Mouse (Mus musculus): ENCODE results near the gene Ttyh1. TPM values are rescaled to one million over a fixed set of nuclear protein-coding genes. Genes with fewer than 3 reads are reported as not detected.

Gene Ttyh1
- polyA plus RNA-seq, 1 experiment from 2014 or later, result 3.2 TPM

DNA sequence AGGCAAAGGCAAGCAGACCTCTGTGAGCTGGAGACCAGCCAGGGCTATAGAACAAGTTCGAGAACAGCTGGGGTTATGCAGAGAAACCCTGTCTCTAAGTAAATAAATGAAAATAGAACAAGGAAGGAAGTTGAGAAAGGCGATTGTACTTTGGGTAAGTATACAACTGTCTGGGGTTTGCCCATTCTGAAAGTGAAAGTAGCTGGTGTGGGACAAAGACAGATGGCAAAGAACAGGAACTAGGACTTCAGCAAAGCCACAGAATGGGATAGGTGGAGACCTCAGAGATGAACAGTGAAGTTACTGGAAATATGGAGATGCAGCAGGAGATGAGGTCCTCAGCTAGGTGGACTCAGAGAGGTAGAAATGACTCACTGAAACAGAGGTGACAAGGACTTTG lies 36.4 kb upstream of the Ttyh1 start:
- Histone ChIP-seq H3K36me3 (replicated peaks; ENCODE audit: insufficient read depth, low read length) (no peaks in the 10 kb centered on the region), H3K4me1 (ENCODE audit: insufficient read depth) (peaks cover 23% of the 10 kb centered on the region), H3K4me3 (ENCODE audit: low read depth, low read length) (no peak overlapping the region), H3K27ac (ENCODE audit: low read depth) (peak overlapping the region; percentile 44), H3K9me3 (ENCODE audit: low read length) (no peaks in the 10 kb centered on the region), H3K27me3 (ENCODE audit: insufficient read depth, low read length) (no peaks in the 10 kb centered on the region), H3K9ac (replicated peaks) (no peak overlapping the region), H3K4me2 (ENCODE audit: low read depth, low read length) (peak overlapping the region; percentile 29)
- ATAC-seq (peak; percentile 78), DNase-seq (no peak)
- 3% methylated on average over 2 of the region's 2 CpGs for WGBS (ENCODE audit: insufficient replicate concordance)
- TF ChIP-seq EP300 (IDR thresholded peaks at IDR 0.05; ENCODE audit: low read depth), result peak; percentile 53; the same call in 1 of the 2 replicates
- no peak for TF ChIP-seq CTCF (IDR thresholded peaks at IDR 0.05; ENCODE audit: low read depth)

DNA sequence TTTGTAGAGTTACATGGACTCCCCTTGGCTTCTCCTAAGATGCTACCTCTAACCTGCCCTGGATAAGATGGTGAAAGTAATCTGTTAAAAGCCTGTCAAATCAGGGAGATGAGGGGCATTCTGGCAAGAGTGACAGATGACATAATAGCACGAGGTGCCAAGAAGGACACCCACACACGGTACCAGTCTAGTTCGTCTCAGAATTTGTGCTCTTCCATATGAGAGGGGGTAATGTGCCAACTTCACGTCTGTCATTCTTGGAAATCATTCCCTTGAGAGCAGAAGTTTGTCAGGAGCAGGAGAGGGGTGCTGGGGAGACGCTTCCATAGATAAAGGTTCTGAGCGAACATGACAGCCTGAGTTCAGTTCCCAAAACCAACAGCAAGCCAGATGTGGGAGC lies 35.0 kb upstream of the Ttyh1 start:
- Histone ChIP-seq H3K27ac (ENCODE audit: low read depth) (no peak overlapping the region), H3K27me3 (ENCODE audit: insufficient read depth, low read length) (no peaks in the 10 kb centered on the region), H3K4me1 (ENCODE audit: insufficient read depth) (peaks cover 30% of the 10 kb centered on the region), H3K36me3 (replicated peaks; ENCODE audit: insufficient read depth, low read length) (no peaks in the 10 kb centered on the region), H3K4me2 (ENCODE audit: low read depth, low read length) (no peak overlapping the region), H3K4me3 (ENCODE audit: low read depth, low read length) (no peak overlapping the region), H3K9ac (replicated peaks) (no peak overlapping the region), H3K9me3 (ENCODE audit: low read length) (no peaks in the 10 kb centered on the region)
- DNase-seq (no peak), ATAC-seq (no peak)
- WGBS (ENCODE audit: insufficient replicate concordance), result 68% methylated on average over 6 of the region's 6 CpGs
- TF ChIP-seq EP300 (IDR thresholded peaks at IDR 0.05; ENCODE audit: low read depth) (no peak), CTCF (IDR thresholded peaks at IDR 0.05; ENCODE audit: low read depth) (no peak)

DNA sequence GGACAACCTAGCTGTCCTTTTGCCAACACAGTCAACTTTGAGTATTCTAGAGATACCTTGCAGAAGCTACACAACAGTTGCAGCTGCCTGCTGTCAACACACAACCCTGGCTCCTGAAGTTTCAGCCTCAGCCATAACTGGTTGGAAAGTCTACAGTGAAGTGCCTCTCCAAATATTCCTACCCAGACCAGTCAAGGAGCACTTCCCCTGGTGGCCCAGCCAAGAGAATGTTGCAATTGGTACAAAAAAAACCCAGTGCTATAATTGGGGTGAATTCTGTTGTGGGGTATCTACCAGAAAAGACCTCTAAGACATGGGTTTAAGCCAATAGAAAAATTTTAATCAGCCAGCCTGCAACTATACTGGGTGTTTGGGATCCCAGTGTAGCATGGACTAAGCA lies 33.6 kb upstream of the Ttyh1 start:
- H3K27me3 ChIP-seq (ENCODE audit: insufficient read depth, low read length), result no peaks in the 10 kb centered on the region
- H3K9me3 ChIP-seq (ENCODE audit: low read length), result no peaks in the 10 kb centered on the region
- no peak overlapping the region for H3K4me2 ChIP-seq (ENCODE audit: low read depth, low read length)
- DNase-seq (no peak), ATAC-seq (no peak)
- H3K9ac ChIP-seq (replicated peaks), result no peak overlapping the region
- peaks cover 24% of the 10 kb centered on the region for H3K4me1 ChIP-seq (ENCODE audit: insufficient read depth)
- H3K27ac ChIP-seq (ENCODE audit: low read depth), result no peak overlapping the region
- no peaks in the 10 kb centered on the region for H3K36me3 ChIP-seq (replicated peaks; ENCODE audit: insufficient read depth, low read length)
- H3K4me3 ChIP-seq (ENCODE audit: low read depth, low read length), result no peak overlapping the region
- no peak for TF ChIP-seq CTCF (IDR thresholded peaks at IDR 0.05; ENCODE audit: low read depth)

DNA sequence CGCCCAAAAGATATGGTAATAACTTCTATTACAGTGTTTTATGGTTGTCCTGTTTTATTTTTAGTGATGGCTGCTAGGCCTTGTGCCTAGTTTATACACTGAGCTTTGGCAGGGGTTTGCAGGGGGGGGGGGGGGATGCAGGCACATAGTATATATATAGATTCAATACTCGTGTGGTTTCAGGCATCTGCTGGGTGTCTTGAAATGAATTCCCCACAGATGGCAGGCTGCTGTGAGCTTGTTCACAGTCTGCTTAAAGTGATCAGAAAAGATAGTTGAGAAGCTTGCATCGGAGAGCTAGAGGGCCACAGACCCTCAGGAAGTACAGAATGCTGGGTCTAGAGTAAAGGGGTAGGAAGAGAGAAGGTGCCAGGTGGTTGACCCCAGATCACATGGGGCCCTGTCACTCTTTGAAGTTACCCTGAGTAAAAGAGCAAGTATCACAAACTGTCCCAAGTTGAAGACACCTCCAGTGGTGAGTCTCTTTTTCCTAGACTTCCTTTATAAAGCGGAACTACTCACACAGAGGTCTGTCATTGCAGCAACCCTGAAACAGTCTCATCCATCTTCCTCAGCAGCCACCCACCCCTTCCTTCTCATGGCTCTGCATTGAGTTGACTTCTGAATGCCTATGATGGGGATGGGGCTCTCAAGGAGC lies 31.8 kb upstream of the Ttyh1 start:
- DNase-seq (no peak), ATAC-seq (peak; percentile 16; the same call in 1 of the 2 replicates)
- H3K9me3 ChIP-seq (ENCODE audit: low read length), result no peaks in the 10 kb centered on the region
- H3K4me1 ChIP-seq (ENCODE audit: insufficient read depth), result peaks cover 24% of the 10 kb centered on the region
- no peak overlapping the region for H3K9ac ChIP-seq (replicated peaks)
- no peaks in the 10 kb centered on the region for H3K36me3 ChIP-seq (replicated peaks; ENCODE audit: insufficient read depth, low read length)
- no peaks in the 10 kb centered on the region for H3K27me3 ChIP-seq (ENCODE audit: insufficient read depth, low read length)
- no peak for TF ChIP-seq EP300 (IDR thresholded peaks at IDR 0.05; ENCODE audit: low read depth)
- no peak for TF ChIP-seq CTCF (IDR thresholded peaks at IDR 0.05; ENCODE audit: low read depth)
- no peak overlapping the region for H3K4me3 ChIP-seq (ENCODE audit: low read depth, low read length)
- H3K4me2 ChIP-seq (ENCODE audit: low read depth, low read length), result no peak overlapping the region
- 52% methylated on average over 4 of the region's 4 CpGs for WGBS (ENCODE audit: insufficient replicate concordance)
- peak overlapping the region; percentile 36 for H3K27ac ChIP-seq (ENCODE audit: low read depth)

DNA sequence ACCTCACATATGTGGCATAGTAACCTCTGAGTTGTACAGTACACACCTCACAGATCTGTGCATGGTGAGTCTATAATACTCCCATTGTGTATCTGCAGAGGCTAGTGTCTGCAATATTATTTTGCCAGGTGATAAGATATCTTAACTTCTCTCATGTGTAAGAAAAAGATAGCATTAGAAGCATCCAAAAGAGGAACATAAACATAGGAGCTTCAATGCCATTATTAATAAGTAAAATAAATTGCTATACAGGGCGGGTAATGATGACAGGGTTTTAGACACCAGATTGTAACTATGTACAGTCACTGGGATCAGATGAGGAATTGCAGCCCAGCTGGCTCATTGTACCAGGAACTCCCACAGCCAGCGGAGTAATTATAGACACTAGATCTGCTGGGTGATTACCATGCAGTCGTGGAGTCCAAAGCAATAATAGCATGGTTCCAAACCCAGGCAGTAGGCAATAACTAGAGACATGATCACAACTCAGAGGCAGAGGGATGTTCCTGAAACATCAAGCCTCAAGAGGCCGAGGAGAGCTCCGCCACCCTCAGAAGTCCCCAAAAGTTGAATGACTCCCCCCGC lies 31.2 kb upstream of the Ttyh1 start:
- TF ChIP-seq EP300 (IDR thresholded peaks at IDR 0.05; ENCODE audit: low read depth) (no peak), CTCF (IDR thresholded peaks at IDR 0.05; ENCODE audit: low read depth) (no peak)
- H3K36me3 ChIP-seq (replicated peaks; ENCODE audit: insufficient read depth, low read length), result no peaks in the 10 kb centered on the region
- no peaks in the 10 kb centered on the region for H3K9me3 ChIP-seq (ENCODE audit: low read length)
- no peak overlapping the region for H3K4me3 ChIP-seq (ENCODE audit: low read depth, low read length)
- no peak overlapping the region for H3K4me2 ChIP-seq (ENCODE audit: low read depth, low read length)
- ATAC-seq (no peak), DNase-seq (no peak)
- 59% methylated on average over 6 of the region's 6 CpGs for WGBS (ENCODE audit: insufficient replicate concordance)
- no peaks in the 10 kb centered on the region for H3K27me3 ChIP-seq (ENCODE audit: insufficient read depth, low read length)
- peaks cover 24% of the 10 kb centered on the region for H3K4me1 ChIP-seq (ENCODE audit: insufficient read depth)
- peak overlapping the region; percentile 36 for H3K27ac ChIP-seq (ENCODE audit: low read depth)
- no peak overlapping the region for H3K9ac ChIP-seq (replicated peaks)

DNA sequence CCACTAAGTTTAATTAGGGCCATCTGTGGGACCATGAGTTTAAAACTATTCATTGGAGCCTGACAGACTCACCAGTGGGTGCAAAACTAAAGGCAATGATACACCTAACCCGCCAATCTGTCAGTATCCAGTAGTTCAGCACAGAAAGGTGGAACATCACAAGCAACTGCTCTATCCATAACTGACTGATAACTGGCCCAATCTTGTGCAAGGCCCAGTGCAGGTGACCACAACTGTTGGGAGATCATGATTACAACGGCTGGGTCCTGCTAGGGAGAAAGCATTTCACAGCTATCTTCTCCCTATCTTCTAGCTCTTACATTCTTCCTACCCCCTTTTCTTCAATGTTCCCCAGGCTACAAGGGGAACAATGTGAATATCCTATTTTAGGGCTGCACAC lies 30.5 kb upstream of the Ttyh1 start:
- 51% methylated on average over 2 of the region's 2 CpGs for WGBS (ENCODE audit: insufficient replicate concordance)
- ATAC-seq (0 out of 2 replicates have a peak, but pooled peaks have one; percentile 17), DNase-seq (no peak)
- no peak overlapping the region for H3K4me3 ChIP-seq (ENCODE audit: low read depth, low read length)
- TF ChIP-seq CTCF (IDR thresholded peaks at IDR 0.05; ENCODE audit: low read depth), result no peak
- 0 out of 2 replicates have a peak, but pooled peaks have one; percentile 59 for TF ChIP-seq EP300 (IDR thresholded peaks at IDR 0.05; ENCODE audit: low read depth)
- H3K36me3 ChIP-seq (replicated peaks; ENCODE audit: insufficient read depth, low read length), result no peaks in the 10 kb centered on the region
- no peaks in the 10 kb centered on the region for H3K27me3 ChIP-seq (ENCODE audit: insufficient read depth, low read length)
- H3K9ac ChIP-seq (replicated peaks), result no peak overlapping the region
- no peak overlapping the region for H3K27ac ChIP-seq (ENCODE audit: low read depth)
- peaks cover 18% of the 10 kb centered on the region for H3K4me1 ChIP-seq (ENCODE audit: insufficient read depth)
- H3K4me2 ChIP-seq (ENCODE audit: low read depth, low read length), result no peak overlapping the region
- H3K9me3 ChIP-seq (ENCODE audit: low read length), result no peaks in the 10 kb centered on the region
